Mouse (Mus musculus) midbrain, embryonic 15.5 days (tissue): ENCODE data around the gene Ces3b. TPM values are rescaled to one million over a fixed set of nuclear protein-coding genes. Genes with fewer than 3 reads are reported as not detected.
"Not testable (repeated sequence)": the region's sequence is repeated elsewhere in the genome, so short reads cannot be mapped to it uniquely, and the experiment has no call there.

Experiments used
- ATAC-seq: fragments of 200-750 bp; cut with Nextera tagmentation; replicated peaks from 2 replicates; pipeline ENCODE4 v1.8.0; 2017; ENCODE audit warnings: moderate TSS enrichment
- H3K27ac ChIP-seq: fragments of 300-500 bp; sonication (generic); 2 replicates; pipeline ENCODE4 v1.5.1; 2015; ENCODE audit warnings: mild to moderate bottlenecking, inconsistent platforms
- H3K27me3 ChIP-seq: fragments of 300-500 bp; sonication (generic); replicated peaks from 2 replicates; pipeline ENCODE4 v1.6.1; 2015; ENCODE audit warnings: inconsistent platforms
- H3K36me3 ChIP-seq: fragments of 300-500 bp; sonication (generic); replicated peaks from 2 replicates; pipeline ENCODE4 v1.6.1; 2015; ENCODE audit warnings: inconsistent platforms
- H3K4me1 ChIP-seq: fragments of 300-500 bp; sonication (generic); 2 replicates; pipeline ENCODE4 v1.6.1; 2015; ENCODE audit warnings: inconsistent platforms
- H3K4me2 ChIP-seq: fragments of 300-500 bp; sonication (generic); 2 replicates; pipeline ENCODE4 v1.6.1; 2015; ENCODE audit warnings: inconsistent platforms, mild to moderate bottlenecking, moderate library complexity
- H3K4me3 ChIP-seq: fragments of 300-500 bp; sonication (generic); 2 replicates; pipeline ENCODE4 v1.5.1; 2015; ENCODE audit warnings: mild to moderate bottlenecking, inconsistent platforms
- H3K9ac ChIP-seq: fragments of 300-500 bp; sonication (generic); 2 replicates; pipeline ENCODE4 v1.6.1; 2015; ENCODE audit warnings: mild to moderate bottlenecking, inconsistent platforms
- H3K9me3 ChIP-seq: fragments of 300-500 bp; sonication (generic); 2 replicates; pipeline ENCODE4 v1.6.1; 2016; ENCODE audit warnings: inconsistent platforms
- WGBS: fragments of 180-500 bp; shearing (Covaris S2); methylation state at CpG from one replicate; pipeline ENCODE4 v1.1.7; 2015; ENCODE audit warnings: mixed read lengths; 5-methylcytosine and 5-hydroxymethylcytosine counted together
- polyA plus RNA-seq: library from polyadenylated mRNA; unstranded; fragments of >200 nt; fragmentation: Nextera tagmentation; extraction: Ambion mirVana; gene quantifications from 2 replicates; pipeline ENCODE4 v1.2.1, GENCODE M21; 2015

The Ces3b gene
- polyA plus RNA-seq, 1 experiment from 2014 or later, result not detected

DNA sequence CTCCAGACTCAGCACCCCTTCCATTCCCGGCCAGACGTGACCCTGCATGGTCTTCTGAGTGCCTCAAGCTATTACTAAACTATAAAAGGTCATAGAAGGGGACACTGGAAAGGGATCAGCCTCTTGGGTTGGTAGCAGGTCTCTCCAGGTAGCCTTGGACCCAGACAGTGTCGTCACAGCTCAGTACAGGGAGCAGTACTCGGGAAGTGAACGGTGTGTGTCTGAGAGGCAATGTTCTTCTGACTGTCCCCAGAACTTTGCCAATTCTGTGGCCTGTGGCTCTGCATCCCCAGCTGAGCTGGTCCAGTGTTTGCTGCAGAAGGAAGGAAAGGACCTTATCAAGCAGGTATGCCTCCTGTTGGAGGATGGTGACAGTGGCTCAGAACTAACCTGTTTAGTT lies 4.6 kb downstream of the Ces3b start:
- not testable (repeated sequence) for H3K9me3 ChIP-seq, H3K27me3 ChIP-seq, H3K4me1 ChIP-seq, H3K4me3 ChIP-seq, H3K9ac ChIP-seq, H3K4me2 ChIP-seq, ATAC-seq, H3K27ac ChIP-seq, H3K36me3 ChIP-seq
- WGBS, result 83% methylated on average over 5 of the region's 5 CpGs

DNA sequence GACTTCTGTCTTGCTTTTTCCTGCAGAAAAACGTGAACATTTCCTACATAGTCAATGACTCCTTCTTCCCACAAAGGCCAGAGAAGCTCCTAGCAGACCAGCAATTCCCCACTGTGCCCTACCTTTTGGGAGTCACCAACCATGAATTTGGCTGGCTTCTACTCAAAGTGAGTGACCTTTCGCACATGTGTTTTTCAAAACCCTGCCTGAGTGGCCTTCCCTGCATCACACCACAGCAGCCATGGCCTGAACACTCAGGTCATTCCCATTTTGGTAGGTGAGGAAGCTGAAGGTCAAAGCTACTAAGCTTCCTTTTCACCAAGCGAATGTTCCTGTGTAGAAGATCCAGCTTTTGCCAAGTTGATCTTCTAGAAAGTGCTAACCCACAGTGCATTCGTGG lies 5.0 kb downstream of the Ces3b start:
- Histone ChIP-seq H3K4me1 (no peaks in the 10 kb centered on the region), H3K36me3 (no peaks in the 10 kb centered on the region), H3K27me3 (no peaks in the 10 kb centered on the region), H3K4me3 (no peak overlapping the region), H3K9ac (no peak overlapping the region), H3K9me3 (no peaks in the 10 kb centered on the region), H3K4me2 (no peak overlapping the region), H3K27ac (no peak overlapping the region)
- WGBS, result 78% methylated on average over 4 of the region's 4 CpGs
- ATAC-seq, result no peak

DNA sequence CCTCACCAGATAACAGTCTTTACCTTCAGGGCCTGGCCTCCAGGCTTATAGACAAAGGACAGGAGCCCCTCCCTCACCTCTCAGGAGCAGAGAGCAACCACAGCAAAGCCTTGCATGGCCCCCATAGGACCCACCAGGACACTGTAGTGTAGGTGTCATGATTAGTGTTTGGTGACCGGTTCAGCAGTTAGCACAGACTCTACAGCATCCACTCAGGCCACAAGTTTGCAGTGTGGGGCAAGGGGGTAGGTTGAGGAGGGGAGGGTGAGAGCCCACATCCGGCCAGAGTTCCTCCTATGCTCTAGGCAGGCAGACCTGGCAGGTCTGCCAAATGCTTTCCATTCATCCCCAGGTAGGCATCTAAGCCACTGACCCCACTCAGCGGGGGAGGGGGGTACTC lies 10.4 kb downstream of the Ces3b start:
- Histone ChIP-seq H3K9ac (no peak overlapping the region), H3K27ac (no peak overlapping the region), H3K4me2 (no peak overlapping the region), H3K4me3 (no peak overlapping the region), H3K27me3 (no peaks in the 10 kb centered on the region), H3K36me3 (no peaks in the 10 kb centered on the region), H3K9me3 (no peaks in the 10 kb centered on the region), H3K4me1 (no peaks in the 10 kb centered on the region)
- 84% methylated on average over 3 of the region's 3 CpGs for WGBS
- ATAC-seq, result no peak

DNA sequence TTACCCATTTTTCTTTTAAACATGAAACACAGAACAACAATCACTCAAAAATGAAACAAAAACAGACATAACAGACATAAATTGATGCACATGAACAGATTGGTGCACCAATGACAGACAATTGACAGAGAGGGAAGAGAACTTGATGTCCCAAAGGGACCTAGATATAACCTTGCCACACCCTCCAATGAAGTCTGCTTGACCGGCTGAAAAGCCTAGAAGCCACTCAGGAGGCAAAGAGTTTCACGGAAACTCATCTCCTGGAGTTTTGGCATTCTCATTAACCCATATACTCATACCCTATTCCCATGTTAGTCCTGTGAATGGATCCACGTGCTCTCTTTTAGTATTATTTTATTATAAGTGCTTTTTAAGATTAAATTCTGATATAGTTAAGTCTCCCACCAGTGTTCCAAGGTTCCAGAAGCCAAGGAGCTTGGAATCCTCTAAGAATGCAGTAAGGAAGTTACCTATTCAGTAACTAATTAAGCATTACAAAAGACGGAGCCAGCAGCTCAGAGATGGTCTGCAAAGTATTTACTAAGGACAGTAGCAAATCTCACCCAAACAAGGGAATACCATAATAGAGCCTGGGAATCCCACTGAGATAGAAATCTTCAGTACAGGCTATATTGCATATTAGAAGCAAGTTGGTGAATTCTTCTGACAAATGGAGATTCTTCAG lies 18.7 kb downstream of the Ces3b start:
- H3K9me3 ChIP-seq, H3K4me1 ChIP-seq, H3K9ac ChIP-seq, ATAC-seq, H3K4me3 ChIP-seq, H3K4me2 ChIP-seq, H3K27me3 ChIP-seq, H3K36me3 ChIP-seq, H3K27ac ChIP-seq: not testable (repeated sequence)
- 78% methylated on average over 4 of the region's 4 CpGs for WGBS

DNA sequence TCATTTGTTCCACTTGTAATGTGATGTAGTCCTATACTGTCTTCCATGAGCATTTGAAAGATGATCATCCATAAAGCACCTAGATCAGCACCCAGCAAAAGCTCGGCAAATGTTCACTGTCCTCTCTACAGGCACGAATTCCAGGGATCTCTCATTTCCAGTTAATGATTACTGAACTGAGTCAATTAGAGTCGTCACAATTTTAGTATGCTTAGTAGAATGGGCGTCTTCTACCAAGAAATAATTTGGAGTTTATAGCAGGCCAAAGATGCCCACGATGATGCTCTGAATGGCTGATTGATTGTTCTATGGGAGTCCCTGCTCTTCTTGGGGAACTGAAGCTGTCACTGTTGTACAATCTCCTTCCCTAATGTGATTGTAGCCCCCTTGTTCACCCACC lies 20.1 kb downstream of the Ces3b start:
- not testable (repeated sequence) for H3K9me3 ChIP-seq, H3K36me3 ChIP-seq, H3K9ac ChIP-seq, H3K4me1 ChIP-seq, H3K27ac ChIP-seq, H3K4me3 ChIP-seq, H3K27me3 ChIP-seq, H3K4me2 ChIP-seq, ATAC-seq
- 89% methylated on average over 5 of the region's 5 CpGs for WGBS

DNA sequence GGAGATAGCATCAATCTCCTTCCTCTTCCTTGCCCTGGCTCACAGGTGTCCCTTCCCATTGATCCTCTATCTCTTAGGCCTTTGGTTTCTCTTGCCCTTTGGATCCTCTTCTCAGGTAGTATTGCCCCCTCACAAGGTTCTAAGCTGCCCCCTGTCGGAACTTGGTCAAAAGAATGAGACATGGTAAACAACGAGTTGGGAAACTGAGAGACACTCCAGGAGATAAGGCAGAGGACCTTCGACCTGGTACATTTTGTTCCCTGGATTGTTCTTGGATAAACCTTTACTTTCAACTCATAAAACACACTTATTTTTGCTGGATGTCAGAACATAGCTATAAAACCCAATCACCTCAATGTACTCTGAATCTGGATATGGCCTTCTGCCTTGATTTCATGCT lies 20.7 kb downstream of the Ces3b start:
- WGBS, result 89% methylated on average over 3 of the region's 3 CpGs
- Histone ChIP-seq H3K36me3 (no peaks in the 10 kb centered on the region), H3K4me2 (no peak overlapping the region), H3K4me3 (no peak overlapping the region), H3K9me3 (no peaks in the 10 kb centered on the region), H3K27me3 (no peaks in the 10 kb centered on the region), H3K4me1 (no peaks in the 10 kb centered on the region), H3K9ac (no peak overlapping the region), H3K27ac (no peak overlapping the region)
- ATAC-seq, result no peak

DNA sequence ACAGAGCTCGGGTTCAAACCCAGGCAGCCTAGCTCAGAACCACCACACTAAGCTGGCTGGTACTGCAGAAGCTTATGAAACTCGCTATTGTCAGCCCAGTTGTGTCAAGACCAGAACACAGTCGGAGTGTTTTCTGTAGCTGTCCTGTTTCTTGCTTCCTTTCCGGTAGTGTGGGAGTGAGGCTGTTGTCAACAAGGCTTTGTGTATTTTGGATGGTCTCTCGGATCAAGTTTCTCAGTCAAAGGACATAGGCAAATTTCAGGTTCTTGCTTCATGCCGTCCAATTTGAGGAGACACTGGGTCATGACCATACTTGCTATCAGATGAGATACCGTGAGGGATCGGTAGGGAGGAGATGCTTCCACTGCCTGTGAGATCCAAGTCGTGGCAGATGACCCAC lies 46.3 kb downstream of the Ces3b start:
- Histone ChIP-seq H3K9me3 (no peaks in the 10 kb centered on the region), H3K4me2 (no peak overlapping the region), H3K4me1 (no peaks in the 10 kb centered on the region), H3K27ac (no peak overlapping the region), H3K36me3 (no peaks in the 10 kb centered on the region), H3K9ac (no peak overlapping the region), H3K4me3 (no peak overlapping the region), H3K27me3 (no peaks in the 10 kb centered on the region)
- no peak for ATAC-seq
- WGBS, result 89% methylated on average over 9 of the region's 9 CpGs

DNA sequence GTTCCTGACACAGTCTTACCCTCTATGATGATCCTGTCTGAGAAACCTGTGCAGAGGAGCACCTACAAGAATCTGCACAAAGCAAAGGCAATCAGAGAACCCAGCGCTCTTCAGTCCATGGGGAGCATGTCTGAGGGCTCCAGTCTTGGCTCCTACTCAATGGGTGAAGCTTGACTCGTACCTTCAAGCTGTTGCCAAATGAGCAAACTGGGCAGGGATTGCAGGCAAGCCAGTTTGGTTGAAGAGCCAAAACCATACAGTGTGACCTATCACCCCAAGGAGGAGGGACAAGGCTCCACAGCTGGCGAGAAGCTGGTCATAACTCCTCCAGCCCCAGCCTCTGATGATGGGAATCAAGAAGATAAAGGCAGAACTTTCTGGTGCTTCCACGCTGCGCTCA lies 48.0 kb downstream of the Ces3b start, which contains the start of gene Ces4a:
TSS of gene Ces4a (plus strand) at position 292 of the 400 bp plus-strand sequence.
- no peak for ATAC-seq

DNA sequence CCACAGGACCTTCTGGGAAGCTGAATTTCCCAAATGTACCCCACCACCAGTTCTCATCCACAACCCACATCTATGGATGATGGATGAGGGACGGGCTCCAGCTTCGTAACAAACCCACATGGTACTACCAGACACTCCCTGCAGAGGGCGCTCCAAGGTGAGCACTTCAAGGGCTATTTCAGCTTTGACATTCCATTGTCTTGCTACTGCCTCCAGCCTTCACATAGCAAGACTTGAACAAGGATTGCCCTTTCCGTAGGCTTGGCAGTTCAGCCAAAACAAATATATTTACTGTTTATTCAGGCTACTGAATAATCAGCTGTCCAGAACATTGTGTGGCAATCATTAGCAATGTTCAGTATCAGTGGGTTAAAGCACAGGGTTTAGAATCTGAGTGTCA lies 54.9 kb downstream of the Ces3b start:
- H3K9me3 ChIP-seq, result no peaks in the 10 kb centered on the region
- no peaks in the 10 kb centered on the region for H3K36me3 ChIP-seq
- H3K4me2 ChIP-seq, result no peak overlapping the region
- no peak overlapping the region for H3K9ac ChIP-seq
- H3K27me3 ChIP-seq, result no peaks in the 10 kb centered on the region
- no peaks in the 10 kb centered on the region for H3K4me1 ChIP-seq
- no peak for ATAC-seq
- no peak overlapping the region for H3K27ac ChIP-seq
- 31% methylated on average over 4 of the region's 4 CpGs for WGBS
- no peak overlapping the region for H3K4me3 ChIP-seq

More for the DNA sequence above, 48.0 kb downstream of the Ces3b start, which contains the start of gene Ces4a:
- no peaks in the 10 kb centered on the region for H3K36me3 ChIP-seq
- no peak within 1 kb of the TSS for H3K9ac ChIP-seq
- WGBS, result 77% methylated on average over 5 of the region's 5 CpGs
- H3K27ac ChIP-seq, result no peak within 1 kb of the TSS
- H3K27me3 ChIP-seq, result no peaks in the 10 kb centered on the region
- H3K4me1 ChIP-seq, result no peaks in the 10 kb centered on the region
- no peaks in the 10 kb centered on the region for H3K9me3 ChIP-seq
- no peak within 1 kb of the TSS for H3K4me3 ChIP-seq
- H3K4me2 ChIP-seq, result no peak within 1 kb of the TSS

DNA sequence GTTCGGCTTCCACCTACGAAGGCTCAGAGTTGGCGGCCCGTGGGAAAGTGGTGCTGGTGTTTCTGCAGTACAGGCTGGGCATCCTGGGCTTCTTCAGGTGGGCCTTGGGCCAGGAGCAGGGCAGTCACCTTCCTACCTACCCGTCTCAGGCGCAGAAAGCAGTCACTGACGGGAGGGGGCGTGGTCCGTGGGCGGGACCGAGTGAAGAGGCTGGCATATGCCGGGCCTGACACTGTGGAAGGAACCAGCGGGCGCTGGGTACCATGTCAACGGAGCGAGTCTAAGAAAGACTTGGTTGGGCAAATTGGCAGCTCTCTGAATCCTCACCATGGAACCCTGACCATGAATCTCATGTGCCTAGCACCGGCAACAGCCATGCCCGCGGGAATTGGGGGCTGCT lies 58.8 kb downstream of the Ces3b start:
- WGBS, result 47% methylated on average over 19 of the region's 19 CpGs
- H3K27me3 ChIP-seq, result no peaks in the 10 kb centered on the region

More for the DNA sequence above, 58.8 kb downstream of the Ces3b start:
- Histone ChIP-seq H3K4me1 (no peaks in the 10 kb centered on the region), H3K9ac (no peak overlapping the region), H3K9me3 (no peaks in the 10 kb centered on the region), H3K36me3 (no peaks in the 10 kb centered on the region), H3K4me2 (no peak overlapping the region), H3K4me3 (no peak overlapping the region), H3K27ac (no peak overlapping the region)
- ATAC-seq, result no peak

Other genes with a start within 250 kb of the Ces3b start
- gene Ces2c, start 236.7 kb upstream of the Ces3b start, polyA plus RNA-seq, result not detected in 2 replicates
- not detected in 2 replicates for gene Ces2e, start 157.5 kb upstream of the Ces3b start, polyA plus RNA-seq
- gene Ces2f, start 136.4 kb upstream of the Ces3b start, polyA plus RNA-seq, result not detected in 2 replicates
- 0.08 TPM in 1 of 2 replicates, not detected in the other for gene Ces2g, start 122.0 kb upstream of the Ces3b start, polyA plus RNA-seq
- not detected in 2 replicates for gene Ces2h, start 82.9 kb upstream of the Ces3b start, polyA plus RNA-seq
- not detected in 2 replicates for gene Ces3a, start 35.2 kb upstream of the Ces3b start, polyA plus RNA-seq
- gene Ces4a, start 48.0 kb downstream of the Ces3b start, polyA plus RNA-seq, result 0.06 TPM in 1 of 2 replicates, not detected in the other
- 20.3 and 22.5 TPM in 2 replicates for gene Cbfb, start 86.9 kb downstream of the Ces3b start, polyA plus RNA-seq
- 37.1 and 37.6 TPM in 2 replicates for gene D230025D16Rik, start 141.4 kb downstream of the Ces3b start, polyA plus RNA-seq
- 8.1 TPM in 2 replicates for gene B3gnt9, start 171.4 kb downstream of the Ces3b start, polyA plus RNA-seq
- 13.5 and 13.6 TPM in 2 replicates for gene Tradd, start 180.9 kb downstream of the Ces3b start, polyA plus RNA-seq
- 0.99 and 1.3 TPM in 2 replicates for gene Fbxl8, start 180.9 kb downstream of the Ces3b start, polyA plus RNA-seq
- 0.25 and 0.42 TPM in 2 replicates for gene Hsf4, start 186.0 kb downstream of the Ces3b start, polyA plus RNA-seq
- gene Nol3, start 192.4 kb downstream of the Ces3b start, polyA plus RNA-seq, result 4.0 and 4.5 TPM in 2 replicates
- gene 4931428F04Rik, start 206.1 kb downstream of the Ces3b start, polyA plus RNA-seq, result 165 and 173 TPM in 2 replicates
- 11.8 and 12.7 TPM in 2 replicates for gene Exoc3l, start 212.3 kb downstream of the Ces3b start, polyA plus RNA-seq
- gene E2f4, start 213.9 kb downstream of the Ces3b start, polyA plus RNA-seq, result 45.3 and 48.9 TPM in 2 replicates
- 1.1 and 1.3 TPM in 2 replicates for gene Elmo3, start 221.8 kb downstream of the Ces3b start, polyA plus RNA-seq
- gene Lrrc29, start 242.5 kb downstream of the Ces3b start, polyA plus RNA-seq, result 0.68 and 1.1 TPM in 2 replicates
- 130 and 139 TPM in 2 replicates for gene Tmem208, start 242.6 kb downstream of the Ces3b start, polyA plus RNA-seq